Mouse (Mus musculus) urinary bladder, postnatal 0 days (tissue): Measurements from ENCODE around the gene Setd1a. TPM values are rescaled to one million over a fixed set of nuclear protein-coding genes. Genes with fewer than 3 reads are reported as not detected.

Experiments used
- polyA plus RNA-seq: library from polyadenylated mRNA; unstranded; fragments of >200 nt; fragmentation: Nextera tagmentation; extraction: Ambion mirVana; gene quantifications from 2 replicates; pipeline ENCODE4 v1.2.1, GENCODE M21; 2015

Setd1a gene
- polyA plus RNA-seq: 9.4 and 11.0 TPM in 2 replicates

GRCm38 (mm10) chr7:127776426-127776825 lies at the start of gene Setd1a:
Gene Setd1a, plus strand, starts transcription at chr7:127776670.

GRCm38 (mm10) chr7:127732066-127732465 lies 44.4 kb upstream of the Setd1a start, which contains the start of gene Ctf2:
Gene Ctf2, minus strand, starts transcription at chr7:127732166.

GRCm38 (mm10) chr7:127744366-127745045 lies 32.0 kb upstream of the Setd1a start, which contains the start of gene Fbxl19:
Gene Fbxl19, plus strand, starts transcription at chr7:127744543.

GRCm38 (mm10) chr7:127769651-127770038 lies 6.8 kb upstream of the Setd1a start, which contains the start of gene Orai3:
Gene Orai3, plus strand, starts transcription at chr7:127769815.

DNA sequence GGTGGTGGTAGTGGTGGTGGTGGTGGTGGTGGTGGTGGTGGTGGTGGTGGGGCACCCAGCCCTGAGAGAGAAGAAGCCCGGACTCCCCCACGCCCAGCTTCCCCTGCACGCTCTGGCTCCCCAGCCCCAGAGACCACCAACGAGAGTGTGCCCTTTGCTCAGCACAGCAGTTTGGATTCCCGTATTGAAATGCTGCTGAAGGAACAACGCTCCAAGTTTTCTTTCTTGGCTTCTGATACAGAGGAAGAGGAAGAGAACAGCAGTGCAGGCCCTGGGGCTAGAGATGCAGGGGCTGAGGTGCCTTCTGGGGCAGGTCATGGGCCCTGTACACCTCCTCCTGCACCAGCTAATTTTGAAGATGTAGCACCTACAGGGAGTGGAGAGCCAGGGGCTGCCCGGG lies 8.8 kb downstream of the Setd1a start, which contains the start of gene Gm49388:
Gene Gm49388 (plus strand): TSS at position 301 of the 400 bp plus-strand sequence.

DNA sequence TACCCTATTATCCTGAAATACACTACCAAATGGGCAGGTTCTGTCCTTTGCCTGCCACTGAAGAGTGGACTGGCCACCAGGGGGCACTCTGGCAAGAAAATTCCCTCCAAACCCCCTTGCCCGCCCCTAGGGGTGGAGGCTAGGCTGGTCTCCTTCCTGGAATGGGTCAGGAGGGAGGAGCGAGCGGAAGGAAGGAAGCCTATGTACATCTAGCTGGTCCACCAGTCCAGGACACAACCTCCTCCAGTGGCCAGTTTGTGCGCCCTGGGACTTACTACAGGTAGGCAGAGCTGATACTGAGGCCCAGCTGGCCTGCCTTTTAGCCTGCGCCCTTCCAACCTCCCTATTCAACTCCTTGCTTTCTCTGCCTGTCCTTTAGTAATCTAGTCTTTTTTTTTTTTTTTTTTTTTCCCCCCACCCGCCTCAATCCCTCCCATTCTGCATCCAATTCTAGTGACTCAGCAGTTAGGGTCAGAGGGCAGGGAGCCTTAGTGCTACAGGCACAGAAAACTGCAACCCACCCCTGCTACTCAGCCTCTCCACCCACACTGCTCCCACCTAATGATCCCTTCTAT lies 24.1 kb downstream of the Setd1a start, which contains the start of gene Hsd3b7:
Gene Hsd3b7 (plus strand): TSS at position 170 of the 575 bp plus-strand sequence.

GRCm38 (mm10) chr7:127824176-127824871 lies 47.9 kb downstream of the Setd1a start, which contains the start of the genes Stx4a and Stx1b:
Gene Stx4a, plus strand, starts transcription at chr7:127824294.
Gene Stx1b, minus strand, starts transcription at chr7:127824549.

Other genes with a start within 250 kb of the Setd1a start
- 6.1 and 7.4 TPM in 2 replicates for gene Tmem265, start 215.3 kb upstream of the Setd1a start, polyA plus RNA-seq
- gene Phkg2, start 203.3 kb upstream of the Setd1a start, polyA plus RNA-seq: 23.7 and 25.8 TPM in 2 replicates
- gene Ccdc189, start 188.1 kb upstream of the Setd1a start, polyA plus RNA-seq: 2.7 and 4.4 TPM in 2 replicates
- 18.1 and 21.6 TPM in 2 replicates for gene Rnf40, start 187.9 kb upstream of the Setd1a start, polyA plus RNA-seq
- gene Zfp629, start 160.9 kb upstream of the Setd1a start, polyA plus RNA-seq: 2.9 and 3.5 TPM in 2 replicates
- gene Bcl7c, start 67.7 kb upstream of the Setd1a start, polyA plus RNA-seq: 31.0 and 37.4 TPM in 2 replicates
- 5.9 and 6.1 TPM in 2 replicates for gene Ctf1, start 63.9 kb upstream of the Setd1a start, polyA plus RNA-seq
- 0.12 TPM in 1 of 2 replicates, not detected in the other for gene Ctf2, start 44.5 kb upstream of the Setd1a start, polyA plus RNA-seq
- gene Fbxl19, start 32.1 kb upstream of the Setd1a start, polyA plus RNA-seq: 1.1 and 1.4 TPM in 2 replicates
- 22.1 and 26.0 TPM in 2 replicates for gene Orai3, start 6.9 kb upstream of the Setd1a start, polyA plus RNA-seq
- gene Gm49388, start 8.9 kb downstream of the Setd1a start, polyA plus RNA-seq: not detected in 2 replicates
- 26.7 and 37.8 TPM in 2 replicates for gene Hsd3b7, start 23.9 kb downstream of the Setd1a start, polyA plus RNA-seq
- gene Stx4a, start 47.6 kb downstream of the Setd1a start, polyA plus RNA-seq: 47.2 and 47.9 TPM in 2 replicates
- 0.67 and 1.3 TPM in 2 replicates for gene Stx1b, start 47.9 kb downstream of the Setd1a start, polyA plus RNA-seq
- 3.5 and 3.8 TPM in 2 replicates for gene Zfp646, start 99.6 kb downstream of the Setd1a start, polyA plus RNA-seq
- gene Zfp668, start 100.2 kb downstream of the Setd1a start, polyA plus RNA-seq: 6.5 and 6.9 TPM in 2 replicates
- gene Prss53, start 114.3 kb downstream of the Setd1a start, polyA plus RNA-seq: 0.65 and 0.75 TPM in 2 replicates
- gene Gm21974, start 118.8 kb downstream of the Setd1a start, polyA plus RNA-seq: not detected in 2 replicates
- 151 and 156 TPM in 2 replicates for gene Vkorc1, start 118.9 kb downstream of the Setd1a start, polyA plus RNA-seq
- 103 and 107 TPM in 2 replicates for gene Bckdk, start 127.4 kb downstream of the Setd1a start, polyA plus RNA-seq
- gene Kat8, start 135.8 kb downstream of the Setd1a start, polyA plus RNA-seq: 16.2 and 16.4 TPM in 2 replicates
- gene Prss8, start 153.4 kb downstream of the Setd1a start, polyA plus RNA-seq: 27.0 and 30.7 TPM in 2 replicates
- 7.0 and 8.1 TPM in 2 replicates for gene Prss36, start 170.1 kb downstream of the Setd1a start, polyA plus RNA-seq
- gene Fus, start 190.8 kb downstream of the Setd1a start, polyA plus RNA-seq: 172 TPM in 2 replicates
- gene Pycard, start 217.2 kb downstream of the Setd1a start, polyA plus RNA-seq: 74.4 and 124 TPM in 2 replicates
- gene Trim72, start 227.3 kb downstream of the Setd1a start, polyA plus RNA-seq: 0.10 and 0.20 TPM in 2 replicates